Mouse (Mus musculus): Measurements from ENCODE around the gene Tpbg. TPM values are rescaled to one million over a fixed set of nuclear protein-coding genes. Genes with fewer than 3 reads are reported as not detected.

Gene Tpbg
- 0.18 and 0.22 TPM in 2 replicates for total RNA-seq (2023)

GRCm38 (mm10) chr9:85842351-85843011, at the start of gene Tpbg:
TSS of gene Tpbg (plus strand) at chr9:85842380.

Other genes starting within 250 kb of the Tpbg start
- gene Ibtk, start 93.0 kb upstream of the Tpbg start, total RNA-seq (2023), result 26.4 and 28.5 TPM in 2 replicates